Mouse (Mus musculus): ENCODE measurements around the gene Sema4b. TPM values are rescaled to one million over a fixed set of nuclear protein-coding genes. Genes with fewer than 3 reads are reported as not detected.

The Sema4b gene
- polyA plus RNA-seq, 1 experiment from 2014 or later: 55.3 TPM

DNA sequence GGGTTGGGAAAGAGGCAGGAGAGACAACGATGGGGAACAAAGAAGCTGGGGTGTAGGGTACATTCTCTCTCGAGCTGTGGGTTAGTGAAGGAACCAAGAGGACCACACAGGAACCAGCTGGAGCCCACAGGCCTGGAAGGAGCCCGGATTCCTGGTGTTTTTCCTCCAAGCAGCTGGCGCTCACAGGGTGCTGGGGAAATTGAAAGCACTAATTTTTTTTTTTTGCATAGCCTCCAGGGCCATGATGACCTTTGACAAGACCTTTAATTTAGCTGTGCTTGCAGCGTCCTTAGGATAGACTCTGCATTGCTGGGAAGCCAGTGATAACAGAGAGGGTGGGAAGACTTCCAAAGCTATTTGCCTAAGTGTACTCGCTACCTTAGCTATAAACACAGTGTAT lies 1.7 kb upstream of the Sema4b start:
- ChIA-PET CTCF (interaction anchor here (1.1 to 2.4 kb wide), 4 partner anchors 11 to 23 kb away, joined by 3 to 10 read pairs (median 6); no protein-coding TSS in a partner anchor), POLR2A (interaction anchor here (0.7 kb wide), 1 partner anchor 34 kb away, joined by 3 read pairs; no protein-coding TSS in a partner anchor)
- in situ Hi-C loops (cut with MboI; ENCODE audit: low pct_unique_long_range_greater_than_20kb): no loop called here
- ATAC-seq (no peak), DNase-seq (ENCODE audit: low read depth, low spot score) (no peak)
- no peak for TF ChIP-seq CTCF (IDR thresholded peaks at IDR 0.05)
- H3K27me3 ChIP-seq: no peaks in the 10 kb centered on the region

GRCm38 (mm10) chr7:80186021-80186420 lies 620 bp upstream of the Sema4b start:
- ATAC-seq: no peak
- no peak for TF ChIP-seq CTCF (IDR thresholded peaks at IDR 0.05)
- POLR2A ChIA-PET: interaction anchor here (0.9 to 1.1 kb wide), 3 partner anchors 11 to 46 kb away, joined by 3 to 5 read pairs (median 4); partner anchors contain the start of genes Cib1 and Gdpgp1
- H3K27me3 ChIP-seq: no peaks in the 10 kb centered on the region
- in situ Hi-C loops (cut with MboI; ENCODE audit: low pct_unique_long_range_greater_than_20kb): no loop called here
- DNase-seq (ENCODE audit: low read depth, low spot score): no peak
- CTCF ChIA-PET: interaction anchor here (1.2 to 2.4 kb wide), 5 partner anchors 10 to 29 kb away, joined by 3 to 10 read pairs (median 6); no protein-coding TSS in a partner anchor

GRCm38 (mm10) chr7:80187501-80187900 lies 860 bp downstream of the Sema4b start:
- no peak for TF ChIP-seq CTCF (IDR thresholded peaks at IDR 0.05)
- POLR2A ChIA-PET: interaction anchor here (0.6 to 2.2 kb wide), 7 partner anchors 11 to 1011 kb away, joined by 3 to 8 read pairs (median 3); partner anchors contain the start of gene Idh2
- in situ Hi-C loops (cut with MboI; ENCODE audit: low pct_unique_long_range_greater_than_20kb): no loop called here
- DNase-seq (ENCODE audit: low read depth, low spot score): no peak
- CTCF ChIA-PET: interaction anchor here (0.9 to 2.3 kb wide), 3 partner anchors 10 to 21 kb away, joined by 3 to 9 read pairs (median 6); no protein-coding TSS in a partner anchor
- no peaks in the 10 kb centered on the region for H3K27me3 ChIP-seq
- no peak for ATAC-seq

- H3K27me3 ChIP-seq: no peaks in the 10 kb centered on the region
- in situ Hi-C loops (cut with MboI; ENCODE audit: low pct_unique_long_range_greater_than_20kb): no loop called here
- TF ChIP-seq CTCF (IDR thresholded peaks at IDR 0.05): no peak
- DNase-seq (ENCODE audit: low read depth, low spot score) (no peak), ATAC-seq (no peak)
- CTCF ChIA-PET: interaction anchor here (1.2 to 2.3 kb wide), 4 partner anchors 9 to 22 kb away, joined by 3 to 9 read pairs (median 5); no protein-coding TSS in a partner anchor
- POLR2A ChIA-PET: interaction anchor here (2.2 kb wide), 1 partner anchor 11 kb away, joined by 8 read pairs; no protein-coding TSS in a partner anchor
Measured at GRCm38 (mm10) chr7:80188579-80189125, 2.0 kb downstream of the Sema4b start.

DNA sequence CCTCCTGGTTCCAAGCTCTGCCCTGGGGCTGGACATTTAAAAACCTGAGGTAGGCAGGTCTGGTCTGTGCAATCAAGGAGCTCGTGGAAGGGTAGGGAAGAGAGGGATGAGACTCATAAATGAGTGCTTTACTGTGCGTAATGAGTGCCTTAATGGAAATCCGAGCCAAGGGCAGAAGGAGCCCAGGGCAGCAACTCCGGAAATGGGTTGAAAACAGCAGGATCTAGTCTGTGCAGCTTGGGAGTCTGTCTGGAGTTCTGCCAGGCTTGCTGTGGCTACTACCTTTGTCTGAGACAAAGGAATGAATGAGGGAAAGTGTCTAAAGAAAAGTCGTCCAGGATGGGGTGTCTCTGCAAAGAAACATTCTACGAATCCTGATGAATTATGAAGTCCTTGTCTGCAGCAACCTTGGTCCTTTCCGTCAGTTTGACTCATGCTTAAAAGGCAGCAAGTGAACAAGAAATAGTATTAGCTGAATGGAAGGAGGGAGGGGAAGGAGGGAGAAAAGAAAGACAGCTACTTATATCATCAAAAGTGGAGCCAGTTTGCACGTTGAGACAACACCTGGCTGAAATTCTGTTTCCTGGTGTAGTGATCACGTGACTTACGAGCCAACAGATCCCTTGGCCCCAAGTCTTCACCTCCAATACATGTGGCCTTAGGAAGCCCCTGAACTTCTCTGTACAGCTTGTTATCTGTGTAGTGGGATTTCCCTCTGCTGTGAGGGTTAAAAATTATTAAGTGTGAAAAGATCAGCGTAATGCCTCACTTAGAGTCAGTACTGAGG lies 2.7 kb downstream of the Sema4b start:
- in situ Hi-C loops (cut with MboI; ENCODE audit: low pct_unique_long_range_greater_than_20kb): no loop called here
- no peak for DNase-seq (ENCODE audit: low read depth, low spot score)
- H3K27me3 ChIP-seq: no peaks in the 10 kb centered on the region
- ChIA-PET CTCF (interaction anchor here (1.2 to 2.3 kb wide), 4 partner anchors 8 to 23 kb away, joined by 3 to 9 read pairs (median 5); no protein-coding TSS in a partner anchor), POLR2A (interaction anchor here (0.6 to 2.2 kb wide), 3 partner anchors 10 to 42 kb away, joined by 3 to 8 read pairs (median 4); no protein-coding TSS in a partner anchor)
- no peak for TF ChIP-seq CTCF (IDR thresholded peaks at IDR 0.05)
- ATAC-seq: no peak

- TF ChIP-seq CTCF (IDR thresholded peaks at IDR 0.05): no peak
- POLR2A ChIA-PET: interaction anchor here (0.6 to 1.5 kb wide), 3 partner anchors 22 to 32 kb away, joined by 3 to 7 read pairs (median 3); no protein-coding TSS in a partner anchor
- in situ Hi-C loops (cut with MboI; ENCODE audit: low pct_unique_long_range_greater_than_20kb): no loop called here
- no peak for ATAC-seq
- DNase-seq (ENCODE audit: low read depth, low spot score): no peak
- H3K27me3 ChIP-seq: no peaks in the 10 kb centered on the region
- CTCF ChIA-PET: interaction anchor here (1.2 to 1.7 kb wide), 5 partner anchors 18 to 39 kb away, joined by 3 to 5 read pairs (median 4); no protein-coding TSS in a partner anchor
Measured at GRCm38 (mm10) chr7:80191455-80191854, 4.8 kb downstream of the Sema4b start.

GRCm38 (mm10) chr7:80192226-80193061 lies 5.8 kb downstream of the Sema4b start:
- no peak for TF ChIP-seq CTCF (IDR thresholded peaks at IDR 0.05)
- no peaks in the 10 kb centered on the region for H3K27me3 ChIP-seq
- POLR2A ChIA-PET: interaction anchor here (0.6 to 1.5 kb wide), 5 partner anchors 21 to 33 kb away, joined by 3 to 7 read pairs (median 3); no protein-coding TSS in a partner anchor
- DNase-seq (ENCODE audit: low read depth, low spot score) (peak; percentile 80), ATAC-seq (peak; percentile 83)
- in situ Hi-C loops (cut with MboI; ENCODE audit: low pct_unique_long_range_greater_than_20kb): no loop called here
- CTCF ChIA-PET: interaction anchor here (0.8 to 1.7 kb wide), 6 partner anchors 17 to 64 kb away, joined by 3 to 5 read pairs (median 4); no protein-coding TSS in a partner anchor

DNA sequence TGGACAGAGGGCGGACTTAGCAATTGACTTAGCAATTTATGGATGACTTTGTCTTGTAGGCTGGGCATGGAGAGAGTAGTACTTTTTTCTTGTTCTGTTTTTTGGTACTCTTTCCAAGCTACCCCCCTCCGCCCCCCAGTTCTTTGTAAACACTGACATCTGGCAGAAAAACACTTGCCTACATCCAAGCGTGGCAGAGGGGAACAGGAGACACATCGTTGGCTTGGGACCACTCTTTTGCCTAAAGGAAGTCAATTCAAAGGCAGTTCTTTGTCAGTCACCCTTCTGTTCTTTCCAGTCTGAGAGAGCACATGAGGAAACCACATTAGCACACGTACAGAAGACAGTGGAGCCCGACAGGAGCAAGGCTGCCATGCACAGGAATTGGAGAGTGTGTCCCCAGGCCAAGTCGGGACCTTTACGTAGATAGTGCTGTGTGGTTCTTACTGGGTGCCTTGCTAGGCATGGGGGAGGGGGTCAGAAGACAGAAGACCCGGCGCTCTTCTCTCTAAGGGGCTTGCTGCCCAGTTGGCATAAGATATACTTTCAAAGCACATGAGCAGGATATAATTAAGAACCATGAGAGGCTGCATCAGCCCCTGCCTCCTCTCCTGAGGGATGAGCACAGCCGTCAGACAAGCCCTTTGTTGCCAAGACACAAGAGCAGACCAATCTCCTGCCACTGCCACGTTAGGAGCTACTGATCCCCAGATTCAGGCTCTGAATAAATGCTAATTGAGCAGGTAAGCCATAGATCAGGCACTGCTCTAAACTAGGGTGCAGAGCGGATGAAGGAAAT lies 7.5 kb downstream of the Sema4b start:
- ATAC-seq: no peak
- TF ChIP-seq CTCF (IDR thresholded peaks at IDR 0.05): no peak
- in situ Hi-C loops (cut with MboI; ENCODE audit: low pct_unique_long_range_greater_than_20kb): no loop called here
- H3K27me3 ChIP-seq: no peaks in the 10 kb centered on the region
- CTCF ChIA-PET: interaction anchor here (1.2 kb wide), 1 partner anchor 29 kb away, joined by 3 read pairs; no protein-coding TSS in a partner anchor
- DNase-seq (ENCODE audit: low read depth, low spot score): no peak
- POLR2A ChIA-PET: no interaction called here

DNA sequence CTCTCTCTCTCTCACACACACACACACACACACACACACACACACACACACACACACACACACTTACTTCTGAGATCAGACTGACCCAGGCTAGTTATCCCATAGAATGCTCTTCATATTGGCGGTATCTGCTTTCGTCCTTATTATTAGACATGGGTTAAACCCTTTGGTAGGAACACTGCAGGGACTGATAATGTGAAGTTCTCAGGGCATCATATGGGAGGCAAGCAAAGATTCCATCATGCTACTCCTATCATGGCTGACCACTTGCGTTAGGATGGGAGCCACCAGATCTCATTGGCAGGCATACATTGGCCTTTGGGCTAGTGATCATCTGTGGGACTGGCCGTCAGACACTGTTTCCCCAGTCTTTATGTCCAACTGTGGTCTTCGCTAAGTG lies 8.5 kb downstream of the Sema4b start:
- CTCF ChIA-PET: no interaction called here
- in situ Hi-C loops (cut with MboI; ENCODE audit: low pct_unique_long_range_greater_than_20kb): no loop called here
- no peaks in the 10 kb centered on the region for H3K27me3 ChIP-seq
- no peak for ATAC-seq
- no peak for TF ChIP-seq CTCF (IDR thresholded peaks at IDR 0.05)
- POLR2A ChIA-PET: no interaction called here
- no peak for DNase-seq (ENCODE audit: low read depth, low spot score)

All from Patski (cell line).